Mouse (Mus musculus) frontal cortex, postnatal 25 days (tissue): ENCODE results near the gene Shisal2b.
A peak's percentile ranks its signal among the peaks of the same experiment; 100 is the strongest.

Experiments
- DNase-seq, 2 experiments: peaks; one replicate each; pipeline ENCODE4 v3.0.0; 2022; ENCODE audit warnings: low spot score in 2 of 2

The Shisal2b gene

DNA sequence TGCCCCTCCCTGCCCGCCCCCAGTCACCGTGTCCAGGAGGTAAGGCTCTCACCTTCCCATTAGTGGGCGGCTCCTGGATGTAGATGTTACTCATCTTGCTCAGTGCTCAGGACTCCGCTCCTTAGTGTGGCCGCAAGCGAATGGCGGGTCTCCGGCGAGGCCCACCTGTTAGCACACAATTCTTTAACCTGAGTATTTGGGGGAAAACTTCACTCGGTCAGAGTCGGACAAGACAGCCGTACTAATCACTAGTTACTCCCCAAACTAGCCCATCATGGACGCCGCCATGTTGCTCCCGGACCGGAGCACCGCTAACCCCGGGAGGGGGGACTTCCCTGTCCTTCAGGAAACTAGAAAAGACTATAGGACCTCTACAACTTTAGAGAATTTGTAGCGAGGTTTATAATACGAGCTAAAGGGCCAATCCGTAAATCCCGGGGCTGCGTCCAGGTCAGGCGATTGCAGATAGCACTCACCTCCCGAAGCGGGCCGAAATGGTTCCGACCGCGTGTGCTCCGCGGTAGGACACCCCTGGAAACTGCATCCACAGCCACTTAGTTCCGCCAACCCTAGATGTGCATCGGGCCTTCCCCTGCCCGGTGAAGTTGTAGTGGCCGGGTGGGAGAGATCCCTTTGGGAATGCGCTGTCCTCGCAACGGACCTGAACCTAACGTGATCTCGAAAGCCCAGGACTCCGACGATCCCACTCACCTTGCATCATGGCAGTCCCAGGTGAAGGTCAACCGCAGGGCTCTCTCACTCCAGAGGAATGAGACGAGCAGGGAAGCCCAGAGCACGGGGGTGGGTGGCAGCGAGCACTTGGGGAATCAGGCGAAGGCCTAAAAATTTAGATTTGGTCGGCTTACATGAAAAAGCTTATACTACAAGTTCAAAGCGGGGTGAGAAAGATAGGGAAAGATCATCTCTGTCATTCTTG lies 46.8 kb downstream of the Shisal2b start, which contains the start of gene Cwc27:
Cwc27 (minus strand) TSS at position 508 of the 937 bp plus-strand sequence.
- DNase-seq = peak; percentile 77 to 81

DNA sequence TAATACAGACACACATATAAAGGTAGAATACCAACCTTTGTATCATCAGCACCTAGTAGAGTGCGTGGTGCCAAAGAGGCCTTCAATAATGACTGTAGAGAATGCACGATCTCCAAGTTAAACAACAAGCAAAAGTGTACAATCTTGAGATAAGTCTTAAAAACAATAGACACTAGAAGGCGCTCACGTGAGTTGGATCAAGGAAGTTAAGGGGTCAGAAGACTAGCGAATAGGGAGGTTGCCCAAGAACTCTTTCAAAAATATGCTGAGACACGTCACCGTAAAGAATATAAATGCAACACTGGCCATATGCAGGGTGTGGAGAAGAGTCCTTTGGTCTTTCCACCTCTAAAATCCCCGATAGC lies 47.4 kb downstream of the Shisal2b start:
- no peak for DNase-seq

DNA sequence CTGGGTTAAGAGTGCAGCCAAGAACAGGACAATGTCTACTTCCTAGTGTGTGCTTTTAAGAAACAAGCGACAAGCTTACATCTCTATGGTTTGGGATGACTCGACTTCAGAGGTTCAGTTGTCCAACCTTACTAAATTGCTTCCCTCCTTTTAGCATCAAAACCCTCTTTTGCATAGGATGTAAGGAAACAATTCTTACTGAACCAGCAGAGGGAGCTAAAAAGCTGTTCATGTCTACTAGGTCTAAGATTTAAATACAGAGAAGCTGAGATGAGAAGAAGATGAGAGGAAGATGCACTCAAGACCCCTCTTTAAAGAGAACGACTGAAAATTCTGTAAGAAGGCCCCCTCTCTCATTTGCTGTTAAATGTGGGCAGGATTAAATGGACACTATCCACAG lies 58.0 kb downstream of the Shisal2b start:
- DNase-seq = no peak

DNA sequence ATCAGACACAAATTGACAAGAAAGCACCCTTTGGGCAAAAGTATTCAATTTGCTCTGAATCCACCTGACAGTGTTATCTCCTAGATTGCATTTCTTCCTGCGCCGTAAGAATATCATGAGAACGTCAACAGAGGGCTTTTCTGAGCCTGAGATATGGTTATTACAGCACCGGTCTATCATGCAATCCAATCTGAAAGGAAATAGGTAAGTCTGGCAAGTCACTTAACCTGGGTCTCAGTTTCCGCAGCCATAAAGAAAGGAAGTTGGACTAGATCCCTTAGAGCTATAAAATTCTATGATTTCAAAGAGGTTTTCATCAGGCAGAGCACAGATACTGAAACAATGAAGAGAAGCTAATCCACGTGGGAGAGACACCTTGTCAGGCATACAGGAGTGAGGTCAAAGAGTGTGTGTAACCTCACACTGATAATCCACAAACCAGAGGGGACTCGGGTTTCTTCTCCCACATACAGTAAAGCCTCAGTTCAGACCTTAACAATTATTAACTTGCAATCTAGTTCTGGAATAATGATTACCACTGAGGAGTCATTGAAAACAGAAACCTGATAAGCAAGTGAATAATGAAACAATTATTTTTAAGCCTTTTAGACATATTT lies 64.0 kb downstream of the Shisal2b start:
- DNase-seq = no peak

DNA sequence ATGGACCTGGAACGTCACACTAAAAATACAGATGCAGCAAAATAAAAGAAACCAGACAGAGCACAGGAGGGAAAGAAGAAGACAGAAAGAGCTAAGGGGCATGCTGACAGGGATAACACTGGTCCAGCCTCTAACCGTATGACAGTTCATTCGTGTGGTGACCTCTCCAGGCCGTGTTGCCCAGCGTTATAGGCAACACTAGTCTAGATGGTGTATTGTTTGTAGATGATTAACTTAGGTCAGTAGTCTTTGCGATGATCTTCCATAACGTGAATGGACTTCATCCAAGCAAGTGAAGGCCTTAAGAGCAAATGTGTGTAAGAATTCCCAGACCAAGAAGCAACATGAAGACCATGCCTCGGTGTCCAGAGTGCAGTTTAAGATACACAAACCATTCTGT lies 64.6 kb downstream of the Shisal2b start:
- DNase-seq = no peak
